Mouse (Mus musculus) B cell, adult (primary cell): ENCODE measurements around the gene Cmtr1. TPM values are rescaled to one million over a fixed set of nuclear protein-coding genes. Genes with fewer than 3 reads are reported as not detected.

Experiments used
- total RNA-seq: library from RNA; stranded (reverse); gene quantifications from 4 replicates; pipeline ENCODE4 v1.2.4, GENCODE M21; 2023; ENCODE audit not compliant: inconsistent age

Cmtr1 gene
- total RNA-seq: 231 to 259 TPM (median 240 TPM) in 4 replicates

GRCm38 (mm10) chr17:29660076-29660761, at the start of gene Cmtr1:
Gene Cmtr1 (plus strand): TSS chr17:29660595.

GRCm38 (mm10) chr17:29614115-29615023, 46.0 kb upstream of the Cmtr1 start, which contains the start of the genes Rnf8 and Gm28043:
Gene Rnf8 (plus strand): TSS chr17:29614790.
Gene Gm28043 (plus strand): TSS chr17:29614876.

GRCm38 (mm10) chr17:29716732-29717445, 56.5 kb downstream of the Cmtr1 start, which contains the start of gene Ccdc167:
Gene Ccdc167 (minus strand): TSS chr17:29717044.

Other genes starting within 250 kb of the Cmtr1 start
- 189 to 217 TPM (median 201 TPM) in 4 replicates for gene Pim1, start 169.8 kb upstream of the Cmtr1 start, total RNA-seq
- gene Gm17657, start 111.0 kb upstream of the Cmtr1 start, total RNA-seq: not detected in 4 replicates
- gene Tbc1d22b, start 110.8 kb upstream of the Cmtr1 start, total RNA-seq: 24.6 to 25.0 TPM (median 24.9 TPM) in 4 replicates
- not detected in 4 replicates for gene Tmem217, start 108.2 kb upstream of the Cmtr1 start, total RNA-seq
- gene Rnf8, start 45.8 kb upstream of the Cmtr1 start, total RNA-seq: 39.4 to 51.2 TPM (median 49.0 TPM) in 4 replicates
- gene Gm28043, start 45.7 kb upstream of the Cmtr1 start, total RNA-seq: 21.1 to 24.2 TPM (median 21.3 TPM) in 4 replicates
- 14.9 to 22.8 TPM (median 17.0 TPM) in 4 replicates for gene Ccdc167, start 56.4 kb downstream of the Cmtr1 start, total RNA-seq